Mouse (Mus musculus) inflammation-experienced regulatory T-cells, adult 6 months (primary cell): ENCODE results near the gene 5830411N06Rik. TPM values are rescaled to one million over a fixed set of nuclear protein-coding genes. Genes with fewer than 3 reads are reported as not detected.

ENCODE experiments used
- polyA plus RNA-seq, 3 experiments: library from polyadenylated mRNA; unstranded; fragments of 100-300 nt; shearing (Covaris generic); gene quantifications; one replicate each; pipeline ENCODE4 v1.2.1; 2017

5830411N06Rik gene
- polyA plus RNA-seq, 3 experiments from 2014 or later = 2.9 TPM; not detected in 2

Other genes starting within 250 kb of the 5830411N06Rik start
- gene Zfp511, start 210.9 kb upstream of the 5830411N06Rik start, polyA plus RNA-seq = 10 to 100 TPM; 25.0 to 30.1 (median 25.7) TPM
- gene Tubgcp2, start 210.6 kb upstream of the 5830411N06Rik start, polyA plus RNA-seq = 10 to 100 TPM; 24.8 to 32.5 (median 28.0) TPM
- not detected for gene Msx3, start 198.2 kb upstream of the 5830411N06Rik start, polyA plus RNA-seq
- gene Caly, start 164.7 kb upstream of the 5830411N06Rik start, polyA plus RNA-seq = not detected
- gene Prap1, start 153.9 kb upstream of the 5830411N06Rik start, polyA plus RNA-seq = not detected
- gene Fuom, start 144.8 kb upstream of the 5830411N06Rik start, polyA plus RNA-seq = 10 to 100 TPM; 11.6 to 13.9 (median 12.7) TPM
- gene Paox, start 131.5 kb upstream of the 5830411N06Rik start, polyA plus RNA-seq = 1 to 10 TPM; 1.9 to 5.3 (median 3.8) TPM
- gene Echs1, start 130.8 kb upstream of the 5830411N06Rik start, polyA plus RNA-seq = 10 to 100 TPM; 73.3 to 94.2 (median 81.1) TPM
- 10 to 100 TPM; 16.4 to 28.8 (median 22.9) TPM for gene Mtg1, start 109.7 kb upstream of the 5830411N06Rik start, polyA plus RNA-seq
- not detected for gene Sprn, start 92.4 kb upstream of the 5830411N06Rik start, polyA plus RNA-seq
- under 1 TPM in 1 of 3 experiments, not detected in 2; 0.07 TPM for gene Olfr522, start 82.5 kb upstream of the 5830411N06Rik start, polyA plus RNA-seq
- not detected for gene Olfr523, start 74.1 kb upstream of the 5830411N06Rik start, polyA plus RNA-seq
- gene Olfr524, start 41.3 kb upstream of the 5830411N06Rik start, polyA plus RNA-seq = under 1 TPM in 1 of 3 experiments, not detected in 2; 0.13 TPM
- under 1 TPM in 2 of 3 experiments, not detected in 1; 0.27 to 0.55 TPM for gene Cd163l1, start 29.0 kb upstream of the 5830411N06Rik start, polyA plus RNA-seq
- gene Olfr525, start 73.6 kb downstream of the 5830411N06Rik start, polyA plus RNA-seq = under 1 TPM; 0.25 to 0.54 (median 0.34) TPM
- under 1 TPM in 2 of 3 experiments, not detected in 1; 0.23 to 0.35 TPM for gene Olfr527, start 86.7 kb downstream of the 5830411N06Rik start, polyA plus RNA-seq
- gene Olfr60, start 114.4 kb downstream of the 5830411N06Rik start, polyA plus RNA-seq = 1 to 10 TPM in 2 of 3 experiments, under 1 TPM in 1; 0.42 to 1.2 (median 1.0) TPM
- under 1 TPM in 1 of 3 experiments, not detected in 2; 0.20 TPM for gene Olfr530, start 129.0 kb downstream of the 5830411N06Rik start, polyA plus RNA-seq
- gene Olfr531, start 155.6 kb downstream of the 5830411N06Rik start, polyA plus RNA-seq = not detected
- not detected for gene Olfr532, start 174.4 kb downstream of the 5830411N06Rik start, polyA plus RNA-seq
- gene Olfr533, start 216.1 kb downstream of the 5830411N06Rik start, polyA plus RNA-seq = under 1 TPM in 1 of 3 experiments, not detected in 2; 0.19 TPM
- not detected for gene Olfr535, start 236.9 kb downstream of the 5830411N06Rik start, polyA plus RNA-seq